Mouse (Mus musculus) erythroid progenitor cell, adult 5-6 weeks (primary cell): ENCODE measurements around the gene Olfr1279. TPM values are rescaled to one million over a fixed set of nuclear protein-coding genes. Genes with fewer than 3 reads are reported as not detected.
"Not testable (repeated sequence)": the region's sequence is repeated elsewhere in the genome, so short reads cannot be mapped to it uniquely, and the experiment has no call there.

Source experiments
- ATAC-seq: replicated peaks from 2 replicates; pipeline ENCODE4 v1.8.0; 2016; ENCODE audit warnings: moderate number of reproducible peaks, mild to moderate bottlenecking, moderate TSS enrichment, inconsistent platforms; ENCODE audit not compliant: poor library complexity, low FRiP score, severe bottlenecking
- total RNA-seq, 2 experiments: library from RNA; stranded (forward) in 1 of 2; stranded (reverse) in 1 of 2; fragments of 150-400 nt in 1 of 2; fragments of 186-747, 209-891 nt in 1 of 2; gene quantifications; 2 replicates each; pipeline versions ENCODE4 v1.2.3 to v1.2.4; 2015 to 2017; ENCODE audit warnings: low replicate concordance in 2 of 2

Olfr1279 gene
- not detected in 2 replicates for total RNA-seq (2015; ENCODE audit: low replicate concordance)
- not detected in 2 replicates for total RNA-seq (2017; ENCODE audit: low replicate concordance)

DNA sequence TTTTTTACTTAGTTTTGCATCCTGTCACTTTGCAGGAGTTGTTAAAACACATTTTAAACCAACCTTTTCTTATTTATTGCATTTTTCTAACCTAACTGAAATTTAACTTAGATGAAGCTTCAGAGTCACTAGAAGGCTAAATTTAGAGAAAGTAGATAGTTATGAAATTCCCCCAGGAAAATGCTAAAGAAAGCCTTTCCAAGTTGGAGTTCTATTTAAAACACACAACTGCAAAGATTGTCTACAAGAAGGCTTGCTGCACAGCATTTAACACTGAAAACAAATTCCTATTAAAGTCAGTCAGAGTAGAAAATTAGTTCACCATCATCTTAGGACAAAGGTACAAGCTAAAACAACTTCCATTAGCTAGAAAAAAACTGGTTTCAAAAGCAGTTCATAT lies at the start of gene Olfr1279:
TSS of gene Olfr1279 (plus strand) at position 262 of the 400 bp plus-strand sequence.
- no peak for ATAC-seq

DNA sequence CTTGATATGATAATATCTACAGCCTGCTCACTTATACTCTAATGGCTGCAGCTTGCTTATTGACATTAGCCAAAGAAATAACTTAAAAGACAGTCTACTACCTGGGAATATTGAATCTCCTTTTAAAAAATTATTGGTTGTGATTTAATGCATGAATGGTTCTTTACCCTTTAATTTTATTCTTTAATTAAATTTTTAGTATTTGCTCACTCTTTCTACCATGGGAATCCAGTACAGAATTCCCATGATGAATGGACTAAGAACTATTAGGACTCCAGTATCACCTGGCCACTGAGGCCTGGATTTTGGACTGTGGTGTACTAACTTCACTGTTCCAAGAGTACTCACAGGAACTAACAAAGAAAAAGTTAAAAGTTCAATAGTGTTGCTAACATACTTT lies 46.2 kb upstream of the Olfr1279 start, which contains the start of gene Olfr1276:
TSS of gene Olfr1276 (plus strand) at position 301 of the 400 bp plus-strand sequence.
- no peak for ATAC-seq

DNA sequence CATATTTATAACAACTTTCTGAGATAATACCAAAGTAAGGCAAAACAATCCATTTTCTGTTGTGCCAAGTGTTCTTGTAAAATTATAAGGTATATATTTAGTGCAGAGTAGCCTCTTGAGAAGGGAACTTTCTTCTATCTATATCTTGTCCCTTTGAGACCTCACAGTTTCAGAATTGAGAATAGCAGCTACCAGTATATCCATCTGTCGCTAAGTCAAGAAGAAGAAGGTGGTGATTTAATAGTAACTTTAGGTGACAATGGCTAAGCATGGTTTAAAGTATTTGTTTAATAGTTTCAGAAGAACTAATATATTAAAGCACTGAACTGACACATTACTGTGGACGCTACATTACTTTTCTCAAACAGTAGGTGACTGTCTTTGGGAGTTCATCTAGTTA lies 26.4 kb upstream of the Olfr1279 start, which contains the start of gene Olfr1277:
TSS of gene Olfr1277 (minus strand) at position 101 of the 400 bp plus-strand sequence.
- ATAC-seq, result no peak

GRCm38 (mm10) chr2:111289836-111290235 lies 10.6 kb upstream of the Olfr1279 start, which contains the start of gene Olfr1278:
Gene Olfr1278 (plus strand): TSS chr2:111290136.
- ATAC-seq, result no peak

DNA sequence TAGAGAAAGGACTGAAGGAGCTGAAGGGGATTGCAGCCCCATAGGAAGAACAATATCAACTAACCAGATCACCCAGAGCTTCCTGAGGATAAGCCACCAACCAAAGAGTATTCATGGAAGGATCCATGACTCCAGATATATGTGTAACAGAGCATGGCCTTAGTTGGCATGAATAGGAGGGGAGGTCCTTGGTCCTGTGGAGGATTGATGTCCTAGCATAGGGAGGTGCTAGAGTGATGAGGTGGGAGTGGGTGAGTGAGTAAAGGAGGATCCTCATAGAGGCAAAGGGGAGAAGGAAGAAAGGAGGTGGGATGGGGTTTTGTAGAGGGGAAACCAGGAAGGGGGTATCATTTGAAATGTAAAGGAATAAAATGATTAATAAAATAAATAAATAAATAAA lies 1.9 kb upstream of the Olfr1279 start:
- no peak for ATAC-seq

DNA sequence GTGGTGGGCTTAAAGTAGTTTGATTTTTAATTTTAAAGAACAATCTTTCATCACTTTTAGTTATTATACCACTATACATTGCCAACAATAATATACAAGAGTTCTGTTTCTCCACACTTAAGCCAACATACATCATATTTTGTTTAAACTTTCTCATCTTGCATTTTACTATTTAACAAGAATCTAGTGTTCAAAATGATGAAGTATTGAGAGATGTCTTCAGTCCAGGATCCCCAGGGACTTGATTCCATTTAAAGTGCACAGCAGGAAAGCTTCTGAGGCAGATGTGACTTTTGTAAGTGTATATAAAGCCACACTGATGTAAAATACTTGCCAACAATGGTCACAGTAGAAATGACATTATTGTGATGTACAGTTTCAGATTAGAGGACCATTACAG lies 13.3 kb downstream of the Olfr1279 start, which contains the start of gene Olfr1280:
TSS of gene Olfr1280 (plus strand) at position 301 of the 400 bp plus-strand sequence.
- ATAC-seq, result no peak

DNA sequence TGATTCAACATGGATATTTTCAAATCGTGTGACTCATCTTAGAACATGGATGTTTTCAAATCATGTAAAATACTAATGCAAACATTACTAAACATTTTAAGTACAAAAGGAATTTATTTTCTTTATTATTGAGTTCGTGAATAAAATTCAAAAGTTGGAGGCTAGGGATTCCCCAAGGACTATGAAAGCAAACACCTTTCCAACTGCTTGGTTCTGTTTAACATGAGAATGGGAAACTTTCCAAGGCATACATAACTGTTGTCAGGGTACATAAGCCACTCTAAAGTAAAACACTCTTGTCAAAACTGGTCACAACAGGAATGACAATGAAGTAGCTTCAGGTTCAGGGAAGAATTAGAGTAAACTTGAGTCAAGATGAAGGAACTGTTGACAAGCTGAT lies 25.8 kb downstream of the Olfr1279 start, which contains the start of gene Olfr1281:
TSS of gene Olfr1281 (plus strand) at position 301 of the 400 bp plus-strand sequence.
- ATAC-seq, result no peak

- not testable (repeated sequence) for ATAC-seq
Observed at GRCm38 (mm10) chr2:111333721-111334120, 33.3 kb downstream of the Olfr1279 start.

DNA sequence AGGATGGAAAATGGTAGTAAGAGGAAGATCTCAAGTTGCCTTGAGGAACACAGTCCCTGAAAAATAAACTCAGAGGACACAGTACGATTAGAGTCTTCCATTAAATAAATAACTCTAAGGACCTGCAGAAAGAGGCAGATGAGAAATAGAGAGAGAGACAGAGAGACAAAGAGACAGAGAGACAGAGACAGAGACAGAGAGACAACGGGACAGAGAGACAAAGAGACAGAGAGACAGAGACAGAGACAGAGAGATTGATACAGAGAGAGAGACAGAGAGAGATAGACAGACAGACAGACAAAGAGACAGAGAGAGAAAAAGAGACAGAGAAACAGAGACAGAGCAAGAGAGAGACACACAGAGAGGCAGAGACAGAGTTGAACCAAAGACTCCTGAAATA lies 35.5 kb downstream of the Olfr1279 start, which contains the start of gene Olfr1282:
TSS of gene Olfr1282 (minus strand) at position 101 of the 400 bp plus-strand sequence.
- ATAC-seq, result no peak

Other genes starting within 250 kb of the Olfr1279 start
- not detected in 2 replicates for gene Gm13941, start 194.7 kb upstream of the Olfr1279 start, total RNA-seq (2015; ENCODE audit: low replicate concordance)
- not detected in 2 replicates for gene Gm13941, start 194.7 kb upstream of the Olfr1279 start, total RNA-seq (2017; ENCODE audit: low replicate concordance)
- not detected in 2 replicates for gene Gm15130, start 147.7 kb upstream of the Olfr1279 start, total RNA-seq (2015; ENCODE audit: low replicate concordance)
- gene Gm15130, start 147.7 kb upstream of the Olfr1279 start, total RNA-seq (2017; ENCODE audit: low replicate concordance), result not detected in 2 replicates
- gene 4930430A15Rik, start 71.0 kb upstream of the Olfr1279 start, total RNA-seq (2015; ENCODE audit: low replicate concordance), result not detected in 2 replicates
- gene 4930430A15Rik, start 71.0 kb upstream of the Olfr1279 start, total RNA-seq (2017; ENCODE audit: low replicate concordance), result not detected in 2 replicates
- gene Olfr1275, start 65.3 kb upstream of the Olfr1279 start, total RNA-seq (2015; ENCODE audit: low replicate concordance), result not detected in 2 replicates
- gene Olfr1275, start 65.3 kb upstream of the Olfr1279 start, total RNA-seq (2017; ENCODE audit: low replicate concordance), result not detected in 2 replicates
- not detected in 2 replicates for gene Olfr1276, start 46.1 kb upstream of the Olfr1279 start, total RNA-seq (2015; ENCODE audit: low replicate concordance)
- not detected in 2 replicates for gene Olfr1276, start 46.1 kb upstream of the Olfr1279 start, total RNA-seq (2017; ENCODE audit: low replicate concordance)
- not detected in 2 replicates for gene Olfr1277, start 26.5 kb upstream of the Olfr1279 start, total RNA-seq (2015; ENCODE audit: low replicate concordance)
- gene Olfr1277, start 26.5 kb upstream of the Olfr1279 start, total RNA-seq (2017; ENCODE audit: low replicate concordance), result not detected in 2 replicates
- not detected in 2 replicates for gene Olfr1278, start 10.5 kb upstream of the Olfr1279 start, total RNA-seq (2015; ENCODE audit: low replicate concordance)
- not detected in 2 replicates for gene Olfr1278, start 10.5 kb upstream of the Olfr1279 start, total RNA-seq (2017; ENCODE audit: low replicate concordance)
- gene Olfr1280, start 13.4 kb downstream of the Olfr1279 start, total RNA-seq (2015; ENCODE audit: low replicate concordance), result not detected in 2 replicates
- gene Olfr1280, start 13.4 kb downstream of the Olfr1279 start, total RNA-seq (2017; ENCODE audit: low replicate concordance), result not detected in 2 replicates
- gene Olfr1281, start 25.9 kb downstream of the Olfr1279 start, total RNA-seq (2015; ENCODE audit: low replicate concordance), result not detected in 2 replicates
- not detected in 2 replicates for gene Olfr1281, start 25.9 kb downstream of the Olfr1279 start, total RNA-seq (2017; ENCODE audit: low replicate concordance)
- not detected in 2 replicates for gene Olfr1282, start 35.4 kb downstream of the Olfr1279 start, total RNA-seq (2015; ENCODE audit: low replicate concordance)
- gene Olfr1282, start 35.4 kb downstream of the Olfr1279 start, total RNA-seq (2017; ENCODE audit: low replicate concordance), result not detected in 2 replicates
- not detected in 2 replicates for gene Olfr1283, start 66.2 kb downstream of the Olfr1279 start, total RNA-seq (2015; ENCODE audit: low replicate concordance)
- gene Olfr1283, start 66.2 kb downstream of the Olfr1279 start, total RNA-seq (2017; ENCODE audit: low replicate concordance), result not detected in 2 replicates
- gene Olfr1284, start 74.9 kb downstream of the Olfr1279 start, total RNA-seq (2015; ENCODE audit: low replicate concordance), result not detected in 2 replicates
- not detected in 2 replicates for gene Olfr1284, start 74.9 kb downstream of the Olfr1279 start, total RNA-seq (2017; ENCODE audit: low replicate concordance)
- not detected in 2 replicates for gene Olfr1286, start 122.5 kb downstream of the Olfr1279 start, total RNA-seq (2015; ENCODE audit: low replicate concordance)
- not detected in 2 replicates for gene Olfr1286, start 122.5 kb downstream of the Olfr1279 start, total RNA-seq (2017; ENCODE audit: low replicate concordance)
- not detected in 2 replicates for gene Olfr1287, start 148.5 kb downstream of the Olfr1279 start, total RNA-seq (2015; ENCODE audit: low replicate concordance)
- not detected in 2 replicates for gene Olfr1287, start 148.5 kb downstream of the Olfr1279 start, total RNA-seq (2017; ENCODE audit: low replicate concordance)
- not detected in 2 replicates for gene Olfr1288, start 173.5 kb downstream of the Olfr1279 start, total RNA-seq (2015; ENCODE audit: low replicate concordance)
- not detected in 2 replicates for gene Olfr1288, start 173.5 kb downstream of the Olfr1279 start, total RNA-seq (2017; ENCODE audit: low replicate concordance)
- gene Olfr1289, start 180.2 kb downstream of the Olfr1279 start, total RNA-seq (2015; ENCODE audit: low replicate concordance), result not detected in 2 replicates
- not detected in 2 replicates for gene Olfr1289, start 180.2 kb downstream of the Olfr1279 start, total RNA-seq (2017; ENCODE audit: low replicate concordance)
- not detected in 2 replicates for gene Olfr1290, start 193.2 kb downstream of the Olfr1279 start, total RNA-seq (2015; ENCODE audit: low replicate concordance)
- gene Olfr1290, start 193.2 kb downstream of the Olfr1279 start, total RNA-seq (2017; ENCODE audit: low replicate concordance), result not detected in 2 replicates
- gene Olfr1291-ps1, start 196.5 kb downstream of the Olfr1279 start, total RNA-seq (2015; ENCODE audit: low replicate concordance), result not detected in 2 replicates
- not detected in 2 replicates for gene Olfr1291-ps1, start 196.5 kb downstream of the Olfr1279 start, total RNA-seq (2017; ENCODE audit: low replicate concordance)
- gene Olfr1293-ps, start 224.6 kb downstream of the Olfr1279 start, total RNA-seq (2015; ENCODE audit: low replicate concordance), result not detected in 2 replicates
- not detected in 2 replicates for gene Olfr1293-ps, start 224.6 kb downstream of the Olfr1279 start, total RNA-seq (2017; ENCODE audit: low replicate concordance)
- not detected in 2 replicates for gene Olfr1294, start 239.7 kb downstream of the Olfr1279 start, total RNA-seq (2015; ENCODE audit: low replicate concordance)
- not detected in 2 replicates for gene Olfr1294, start 239.7 kb downstream of the Olfr1279 start, total RNA-seq (2017; ENCODE audit: low replicate concordance)